Mouse (Mus musculus) olfactory bulb, adult 2 months (tissue): ENCODE results near the gene Dpep3. TPM values are rescaled to one million over a fixed set of nuclear protein-coding genes. Genes with fewer than 3 reads are reported as not detected.

Source experiments
- H3K27ac ChIP-seq: fragments of 200-500 bp; 2 replicates; pipeline ENCODE4 v1.5.1; 2012; ENCODE audit warnings: low read depth, low read length; ENCODE audit not compliant: insufficient read depth
- H3K4me1 ChIP-seq: fragments of 200-500 bp; 2 replicates; pipeline ENCODE4 v1.6.1; 2012; ENCODE audit warnings: low read length; ENCODE audit not compliant: control insufficient read depth, insufficient read depth
- H3K4me3 ChIP-seq: fragments of 200-500 bp; 2 replicates; pipeline ENCODE4 v1.5.1; 2012; ENCODE audit warnings: mild to moderate bottlenecking, low read depth, low read length, moderate library complexity; ENCODE audit not compliant: insufficient read depth
- CTCF ChIP-seq: fragments of 200-500 bp; IDR thresholded peaks from 2 replicates; pipeline ENCODE4 v1.5.1; 2012; ENCODE audit warnings: low read depth, mild to moderate bottlenecking, low read length, moderate library complexity; ENCODE audit not compliant: insufficient read depth
- POLR2A ChIP-seq: fragments of 200-500 bp; IDR thresholded peaks from 2 replicates; pipeline ENCODE4 v1.6.1; 2012; ENCODE audit warnings: mild to moderate bottlenecking, low read depth, low read length, moderate library complexity; ENCODE audit not compliant: insufficient read depth
- WGBS: fragments of 180-500 bp; shearing (Covaris S2); methylation state at CpG from one replicate; pipeline ENCODE4 v1.1.7; 2018; 5-methylcytosine and 5-hydroxymethylcytosine counted together
- polyA plus RNA-seq: library from polyadenylated mRNA; stranded (reverse); fragments of >200 nt; gene quantifications from 2 replicates; pipeline ENCODE4 v1.2.4, GENCODE M21; 2012; ENCODE audit warnings: low replicate concordance; ENCODE audit not compliant: missing spikeins, insufficient read depth, insufficient read length

Dpep3 gene
- polyA plus RNA-seq, 1 experiment = not detected

- H3K27ac ChIP-seq = no peak within 1 kb of the TSS
- no peak within 1 kb of the TSS for H3K4me3 ChIP-seq
- TF ChIP-seq POLR2A = no peak
- no peak for TF ChIP-seq CTCF
- H3K4me1 ChIP-seq = peaks cover 17% of the 10 kb centered on the region
- 93% methylated on average over 2 of the region's 2 CpGs for WGBS
These were observed 45.5 kb downstream of the Dpep3 start, which contains the start of gene Ctrl for GRCm38 (mm10) chr8:105933762-105934161. Ctrl (minus strand) TSS chr8:105933862.

DNA sequence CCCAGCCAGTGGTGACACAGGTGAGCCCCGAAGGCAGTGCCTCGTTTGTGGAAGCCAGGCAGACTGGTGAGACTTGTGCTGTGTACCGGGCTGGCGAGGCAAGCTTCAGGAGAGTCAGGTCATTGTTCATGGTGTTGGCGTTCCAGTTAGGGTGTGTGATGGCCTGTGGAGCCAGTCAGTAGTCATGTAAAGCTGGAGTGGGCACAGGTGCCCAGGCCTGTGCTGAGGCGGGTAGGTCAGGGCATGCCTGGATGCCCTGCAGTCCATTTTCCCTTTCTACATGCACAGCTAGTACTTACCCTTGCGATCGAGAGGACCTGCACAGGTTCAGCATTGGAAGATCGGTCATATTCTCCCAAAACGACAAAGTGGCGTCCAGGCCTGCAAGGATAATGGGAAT, 46.7 kb downstream of the Dpep3 start:
- H3K4me1 ChIP-seq = peaks cover 17% of the 10 kb centered on the region
- no peak for TF ChIP-seq POLR2A
- no peak for TF ChIP-seq CTCF
- 92% methylated on average over 11 of the region's 11 CpGs for WGBS
- H3K4me3 ChIP-seq = no peak overlapping the region
- H3K27ac ChIP-seq = no peak overlapping the region

GRCm38 (mm10) chr8:105931271-105931670, 48.0 kb downstream of the Dpep3 start:
- Histone ChIP-seq H3K27ac (no peak overlapping the region), H3K4me1 (peaks cover 13% of the 10 kb centered on the region), H3K4me3 (no peak overlapping the region)
- 92% methylated on average over 3 of the region's 3 CpGs for whole genome bisulfite sequencing
- TF ChIP-seq CTCF = no peak

DNA sequence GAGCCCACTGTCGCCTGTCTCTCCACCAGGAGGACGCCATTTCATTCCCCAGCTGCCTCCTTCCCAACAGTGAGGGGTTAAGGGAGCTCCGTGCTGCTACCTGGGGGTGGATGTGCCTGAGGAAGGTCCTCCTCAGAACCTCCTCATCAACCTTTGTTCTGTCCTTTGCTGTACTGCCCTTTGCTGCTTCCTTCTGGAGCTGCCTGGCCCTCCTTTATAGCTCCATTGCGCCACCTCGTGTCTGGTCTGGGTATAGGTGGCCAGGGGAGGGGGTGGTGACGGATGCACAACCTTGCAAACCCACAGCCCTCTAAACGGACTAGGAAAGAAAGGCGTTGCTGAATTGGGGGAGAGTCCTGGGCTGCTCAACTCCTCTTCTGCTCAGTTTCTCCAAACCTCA, 48.6 kb downstream of the Dpep3 start:
- TF ChIP-seq POLR2A (no peak), CTCF (peak; percentile 83)
- Histone ChIP-seq H3K4me3 (no peak overlapping the region), H3K27ac (no peak overlapping the region), H3K4me1 (peaks cover 8% of the 10 kb centered on the region)
- WGBS = 14% methylated on average over 8 of the region's 8 CpGs

- Histone ChIP-seq H3K27ac (no peak overlapping the region), H3K4me1 (peaks cover 9% of the 10 kb centered on the region), H3K4me3 (no peak overlapping the region)
- WGBS = 56% methylated on average over 3 of the region's 3 CpGs
- TF ChIP-seq CTCF = no peak
- TF ChIP-seq POLR2A = no peak
These were observed 54.1 kb downstream of the Dpep3 start for GRCm38 (mm10) chr8:105925123-105925522.

Other genes starting within 250 kb of the Dpep3 start
- not detected in 2 replicates for gene Gfod2, start 220.8 kb downstream of the Dpep3 start, polyA plus RNA-seq
- not detected in 2 replicates for gene Ranbp10, start 152.1 kb downstream of the Dpep3 start, polyA plus RNA-seq
- gene Tsnaxip1, start 151.7 kb downstream of the Dpep3 start, polyA plus RNA-seq = not detected in 2 replicates
- not detected in 2 replicates for gene Cenpt, start 126.2 kb downstream of the Dpep3 start, polyA plus RNA-seq
- not detected in 2 replicates for gene Thap11, start 124.3 kb downstream of the Dpep3 start, polyA plus RNA-seq
- not detected in 2 replicates for gene Nutf2, start 118.8 kb downstream of the Dpep3 start, polyA plus RNA-seq
- not detected in 2 replicates for gene Edc4, start 98.5 kb downstream of the Dpep3 start, polyA plus RNA-seq
- gene Nrn1l, start 85.9 kb downstream of the Dpep3 start, polyA plus RNA-seq = not detected in 2 replicates
- gene Pskh1, start 79.0 kb downstream of the Dpep3 start, polyA plus RNA-seq = not detected in 2 replicates
- not detected in 2 replicates for gene Ctrl, start 45.6 kb downstream of the Dpep3 start, polyA plus RNA-seq
- gene Psmb10, start 41.0 kb downstream of the Dpep3 start, polyA plus RNA-seq = not detected in 2 replicates
- not detected in 2 replicates for gene Lcat, start 36.0 kb downstream of the Dpep3 start, polyA plus RNA-seq
- gene Slc12a4, start 13.3 kb downstream of the Dpep3 start, polyA plus RNA-seq = not detected in 2 replicates
- gene Dus2, start 11.9 kb upstream of the Dpep3 start, polyA plus RNA-seq = not detected in 2 replicates
- not detected in 2 replicates for gene Dpep2nb, start 26.5 kb upstream of the Dpep3 start, polyA plus RNA-seq
- not detected in 2 replicates for gene Ddx28, start 32.5 kb upstream of the Dpep3 start, polyA plus RNA-seq
- gene Nfatc3, start 79.4 kb upstream of the Dpep3 start, polyA plus RNA-seq = 102 and 111 TPM in 2 replicates
- not detected in 2 replicates for gene Esrp2, start 157.5 kb upstream of the Dpep3 start, polyA plus RNA-seq
- not detected in 2 replicates for gene Pla2g15, start 171.0 kb upstream of the Dpep3 start, polyA plus RNA-seq
- not detected in 2 replicates for gene Slc7a6, start 189.4 kb upstream of the Dpep3 start, polyA plus RNA-seq
- gene Slc7a6os, start 231.5 kb upstream of the Dpep3 start, polyA plus RNA-seq = not detected in 2 replicates
- not detected in 2 replicates for gene Prmt7, start 231.5 kb upstream of the Dpep3 start, polyA plus RNA-seq